Mouse (Mus musculus): ENCODE results near the gene Anxa11.
"Not testable (repeated sequence)": the region's sequence is repeated elsewhere in the genome, so short reads cannot be mapped to it uniquely, and the experiment has no call there.

The Anxa11 gene

GRCm38 (mm10) chr14:25867834-25868233 is 25.9 kb downstream of the Anxa11 start:
- DNase-seq (ENCODE audit: low read depth, low spot score), result no peak

DNA sequence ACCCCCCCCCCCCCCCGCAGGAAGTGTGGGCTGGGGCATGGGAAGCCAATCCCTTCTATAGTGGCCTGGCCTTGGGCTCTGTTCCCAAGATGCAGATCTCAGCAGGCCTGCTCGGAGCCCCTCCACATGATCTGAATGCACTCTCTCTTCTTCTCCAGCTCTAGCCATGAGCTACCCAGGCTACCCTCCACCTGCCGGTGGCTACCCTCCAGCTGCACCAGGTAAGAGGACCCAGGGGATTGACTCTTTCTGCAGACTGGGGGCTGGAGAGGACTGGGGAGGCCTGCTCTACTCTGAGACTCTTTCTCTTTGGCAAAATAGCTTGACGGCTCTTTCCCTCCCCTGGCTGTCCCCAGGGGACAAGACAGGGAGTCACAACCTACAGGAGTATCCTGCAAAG is 26.8 kb downstream of the Anxa11 start:
- DNase-seq (ENCODE audit: low read depth, low spot score), result no peak

GRCm38 (mm10) chr14:25869135-25869878 is 27.4 kb downstream of the Anxa11 start:
- DNase-seq (ENCODE audit: low read depth, low spot score), result peak; percentile 44

GRCm38 (mm10) chr14:25872461-25873415 is 30.8 kb downstream of the Anxa11 start:
- DNase-seq (ENCODE audit: low read depth, low spot score), result no peak

DNA sequence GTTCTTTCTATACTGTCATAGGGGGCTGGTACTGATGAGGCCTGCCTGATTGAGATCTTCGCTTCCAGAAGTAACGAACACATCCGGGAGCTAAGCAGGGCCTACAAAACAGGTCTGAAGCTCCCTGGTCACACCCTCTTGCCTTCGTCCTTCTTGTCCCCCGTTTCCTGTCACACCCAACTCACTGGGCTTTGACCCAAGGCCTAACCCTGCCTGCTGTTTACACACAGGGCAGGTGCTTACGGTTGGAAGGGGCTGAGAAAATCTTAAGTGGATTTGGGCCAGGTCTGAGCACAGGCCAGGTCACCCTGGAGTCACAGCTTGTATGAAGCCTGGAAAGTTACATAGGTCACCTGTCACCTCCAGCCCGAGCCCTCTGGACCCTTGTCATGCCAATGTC is 34.7 kb downstream of the Anxa11 start:
- not testable (repeated sequence) for DNase-seq (ENCODE audit: low read depth, low spot score)

GRCm38 (mm10) chr14:25881769-25882168 is 39.8 kb downstream of the Anxa11 start:
- DNase-seq (ENCODE audit: low read depth, low spot score), result not testable (repeated sequence)

- DNase-seq (ENCODE audit: low read depth, low spot score), result not testable (repeated sequence)
These were observed 43.9 kb downstream of the Anxa11 start for GRCm38 (mm10) chr14:25885886-25886285.

DNA sequence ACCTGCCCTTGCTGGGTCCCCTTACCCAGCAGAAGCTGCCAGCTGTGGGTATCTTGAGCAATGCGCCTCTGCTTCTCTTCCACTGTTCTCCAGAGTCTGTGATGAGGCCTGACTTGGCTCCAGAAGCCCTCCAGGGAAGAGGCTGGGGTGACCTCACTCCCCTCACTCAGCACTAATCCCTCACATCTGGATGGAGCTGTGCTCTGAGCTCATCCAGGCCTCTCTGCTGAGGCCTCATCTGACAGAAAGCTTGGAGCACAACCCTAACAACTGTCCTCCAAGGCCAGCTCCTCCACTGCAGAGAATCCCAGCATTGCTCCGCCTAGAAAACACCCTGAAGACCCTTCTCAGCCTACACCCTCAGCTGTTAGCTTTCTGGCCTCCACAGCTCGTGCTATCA is 52.6 kb downstream of the Anxa11 start:
- not testable (repeated sequence) for DNase-seq (ENCODE audit: low read depth, low spot score)

DNA sequence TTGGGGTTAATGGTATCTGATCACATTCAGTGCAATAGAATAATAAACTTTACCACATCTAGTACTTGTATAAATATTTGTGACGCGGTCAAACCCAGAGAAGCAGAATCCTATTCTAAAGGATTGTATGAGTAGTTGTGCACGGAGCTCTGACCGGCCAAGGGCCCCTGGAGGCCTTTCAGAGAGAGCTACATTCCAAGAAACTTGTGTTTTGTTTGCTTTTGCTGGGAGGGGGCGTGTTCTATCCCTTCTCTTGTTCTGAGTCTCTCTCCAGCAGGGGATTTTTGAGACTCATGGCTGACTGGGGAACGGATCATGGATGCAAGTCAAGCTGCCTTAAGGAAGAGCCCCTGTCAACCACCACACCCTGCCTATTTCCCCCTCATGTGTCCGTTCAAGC is 53.7 kb downstream of the Anxa11 start:
- DNase-seq (ENCODE audit: low read depth, low spot score), result not testable (repeated sequence)

- not testable (repeated sequence) for DNase-seq (ENCODE audit: low read depth, low spot score)
These were observed 61.0 kb downstream of the Anxa11 start, which contains the start of gene Plac9a for GRCm38 (mm10) chr14:25903000-25903399. TSS of gene Plac9a (minus strand) at chr14:25903100.

GRCm38 (mm10) chr14:25905243-25905642 is 63.3 kb downstream of the Anxa11 start:
- not testable (repeated sequence) for DNase-seq (ENCODE audit: low read depth, low spot score)

GRCm38 (mm10) chr14:25907272-25907671 is 65.3 kb downstream of the Anxa11 start:
- DNase-seq (ENCODE audit: low read depth, low spot score), result not testable (repeated sequence)

- DNase-seq (ENCODE audit: low read depth, low spot score), result not testable (repeated sequence)
These were observed 67.0 kb downstream of the Anxa11 start for GRCm38 (mm10) chr14:25908976-25909375.

- DNase-seq (ENCODE audit: low read depth, low spot score), result not testable (repeated sequence)
These were observed 76.6 kb downstream of the Anxa11 start for GRCm38 (mm10) chr14:25918427-25919170.

- not testable (repeated sequence) for DNase-seq (ENCODE audit: low read depth, low spot score)
These were observed 85.0 kb downstream of the Anxa11 start for GRCm38 (mm10) chr14:25926814-25927561.

DNA sequence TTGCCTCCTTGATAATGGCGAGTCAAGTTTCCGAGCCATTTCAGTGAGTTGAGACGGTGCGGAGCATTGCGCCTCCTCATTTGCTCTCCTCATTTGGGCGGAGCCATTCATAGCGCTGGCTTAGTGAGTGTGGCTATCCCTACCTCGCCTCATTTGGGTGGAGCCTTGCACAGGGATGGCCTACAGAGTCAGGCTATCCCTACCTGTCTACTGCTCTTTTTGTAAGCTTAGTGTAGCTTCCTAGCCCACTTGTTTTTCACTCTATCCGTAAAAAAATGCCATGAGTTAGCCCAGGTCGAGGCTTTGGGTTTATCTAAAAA is 85.6 kb downstream of the Anxa11 start, which contains the start of gene Tmem254a:
Tmem254a (minus strand) TSS at position 111 of the 320 bp plus-strand sequence.
- DNase-seq (ENCODE audit: low read depth, low spot score), result not testable (repeated sequence)

Data from ES-CJ7 (cell line).